Mouse (Mus musculus) liver, embryonic 16.5 days (tissue): ENCODE data around the gene Ccdc154. TPM values are rescaled to one million over a fixed set of nuclear protein-coding genes. Genes with fewer than 3 reads are reported as not detected.
A peak's percentile ranks its signal among the peaks of the same experiment; 100 is the strongest.

Experiments
- ATAC-seq: fragments of 200-750 bp; cut with Nextera tagmentation; 2 replicates; pipeline ENCODE4 v1.8.0; 2017; ENCODE audit warnings: low read depth, mild to moderate bottlenecking, moderate number of reproducible peaks, moderate library complexity
- H3K27ac ChIP-seq: fragments of 300-500 bp; sonication (generic); 2 replicates; pipeline ENCODE4 v1.5.1; 2014; ENCODE audit warnings: mild to moderate bottlenecking, low read length
- H3K27me3 ChIP-seq: fragments of 300-500 bp; sonication (generic); 2 replicates; pipeline ENCODE4 v1.6.1; 2014; ENCODE audit warnings: low read depth, low read length, mixed read lengths; ENCODE audit not compliant: control insufficient read depth, insufficient read depth
- H3K36me3 ChIP-seq: fragments of 300-500 bp; sonication (generic); 2 replicates; pipeline ENCODE4 v1.6.1; 2014; ENCODE audit warnings: mild to moderate bottlenecking; ENCODE audit not compliant: control insufficient read depth, insufficient read depth
- H3K4me1 ChIP-seq: fragments of 300-500 bp; sonication (generic); 2 replicates; pipeline ENCODE4 v1.6.1; 2014; ENCODE audit warnings: low read depth, low read length, mixed read lengths; ENCODE audit not compliant: control insufficient read depth
- H3K4me2 ChIP-seq: fragments of 300-500 bp; sonication (generic); 2 replicates; pipeline ENCODE4 v1.6.1; 2014; ENCODE audit warnings: low read depth, low read length, mixed read lengths
- H3K4me3 ChIP-seq: fragments of 300-500 bp; sonication (generic); 2 replicates; pipeline ENCODE4 v1.5.1; 2014; ENCODE audit warnings: low read depth, mild to moderate bottlenecking, low read length
- H3K9ac ChIP-seq: fragments of 300-500 bp; sonication (generic); 2 replicates; pipeline ENCODE4 v1.6.1; 2014; ENCODE audit warnings: low read depth, low read length
- H3K9me3 ChIP-seq: fragments of 300-500 bp; sonication (generic); replicated peaks from 2 replicates; pipeline ENCODE4 v1.6.1; 2016; ENCODE audit warnings: low read length; ENCODE audit not compliant: control insufficient read depth
- WGBS: fragments of 180-500 bp; shearing (Covaris S2); extraction: QIAGEN DNeasy Blood & Tissue Kit; methylation state at CpG from one replicate; pipeline ENCODE4 v1.1.7; 2014; ENCODE audit not compliant: insufficient replicate concordance; 5-methylcytosine and 5-hydroxymethylcytosine counted together
- polyA plus RNA-seq: library from polyadenylated mRNA; unstranded; fragments of >200 nt; fragmentation: Nextera tagmentation; extraction: Ambion mirVana; gene quantifications from 2 replicates; pipeline ENCODE4 v1.2.1, GENCODE M21; 2015

The Ccdc154 gene
- polyA plus RNA-seq, 1 experiment from 2014 or later, result 0.04 TPM

- H3K4me1 ChIP-seq, result peaks cover 27% of the 10 kb centered on the region
These were observed 26.8 kb downstream of the Ccdc154 start for GRCm38 (mm10) chr17:25189091-25189490.

GRCm38 (mm10) chr17:25202401-25202800, 40.1 kb downstream of the Ccdc154 start:
- Histone ChIP-seq H3K9me3 (no peaks in the 10 kb centered on the region), H3K36me3 (peaks cover 11% of the 10 kb centered on the region), H3K27me3 (no peaks in the 10 kb centered on the region), H3K9ac (no peak overlapping the region), H3K4me1 (no peaks in the 10 kb centered on the region), H3K27ac (no peak overlapping the region), H3K4me2 (no peak overlapping the region), H3K4me3 (no peak overlapping the region)
- 70% methylated on average over 4 of the region's 4 CpGs for WGBS
- no peak for ATAC-seq

More at GRCm38 (mm10) chr17:25189091-25189490, 26.8 kb downstream of the Ccdc154 start:
- Histone ChIP-seq H3K27ac (peak overlapping the region; percentile 72), H3K4me2 (peak overlapping the region; percentile 83), H3K9ac (peak overlapping the region; percentile 78), H3K36me3 (no peaks in the 10 kb centered on the region), H3K4me3 (peak overlapping the region; percentile 83), H3K27me3 (no peaks in the 10 kb centered on the region), H3K9me3 (no peaks in the 10 kb centered on the region)
- WGBS, result 7% methylated on average over 15 of the region's 16 CpGs
- ATAC-seq, result no peak

- Histone ChIP-seq H3K27ac (no peak overlapping the region), H3K4me1 (no peaks in the 10 kb centered on the region), H3K27me3 (no peaks in the 10 kb centered on the region), H3K9ac (no peak overlapping the region), H3K4me3 (no peak overlapping the region), H3K4me2 (no peak overlapping the region), H3K36me3 (peaks cover 5% of the 10 kb centered on the region; the same call in 1 of the 2 replicates), H3K9me3 (no peaks in the 10 kb centered on the region)
- ATAC-seq, result no peak
- 79% methylated on average over 4 of the region's 4 CpGs for WGBS
These were observed 47.7 kb downstream of the Ccdc154 start for GRCm38 (mm10) chr17:25210006-25210405.

GRCm38 (mm10) chr17:25210680-25211466, 48.6 kb downstream of the Ccdc154 start:
- ATAC-seq, result no peak
- Histone ChIP-seq H3K9me3 (no peaks in the 10 kb centered on the region), H3K4me2 (no peak overlapping the region), H3K27me3 (no peaks in the 10 kb centered on the region), H3K4me3 (no peak overlapping the region), H3K4me1 (no peaks in the 10 kb centered on the region), H3K27ac (no peak overlapping the region), H3K36me3 (peaks cover 5% of the 10 kb centered on the region; the same call in 1 of the 2 replicates), H3K9ac (no peak overlapping the region)
- 70% methylated on average over 15 of the region's 15 CpGs for WGBS

DNA sequence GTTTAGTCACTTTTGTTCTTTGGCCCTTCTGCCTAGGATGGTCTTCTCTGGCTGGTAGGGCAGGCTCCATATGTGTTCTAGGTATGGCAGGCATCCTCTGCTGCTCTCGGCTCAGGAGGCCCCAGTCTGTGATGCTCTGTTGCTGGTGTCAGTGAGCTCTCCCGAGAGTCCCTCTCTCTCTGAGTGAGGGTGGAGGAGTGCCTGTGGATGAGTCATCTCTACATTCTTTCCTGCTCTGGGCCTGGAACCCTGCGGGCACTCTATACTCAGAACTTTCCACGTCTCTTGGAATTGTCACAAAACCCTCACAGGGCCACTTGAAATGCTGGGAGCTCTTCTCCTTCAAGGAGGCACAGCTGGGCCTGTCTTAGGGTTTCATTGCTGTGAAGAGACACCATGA, 49.4 kb downstream of the Ccdc154 start:
- Histone ChIP-seq H3K4me2 (no peak overlapping the region), H3K36me3 (peaks cover 5% of the 10 kb centered on the region; the same call in 1 of the 2 replicates), H3K9me3 (no peaks in the 10 kb centered on the region), H3K27ac (no peak overlapping the region), H3K27me3 (no peaks in the 10 kb centered on the region), H3K4me3 (no peak overlapping the region), H3K9ac (no peak overlapping the region), H3K4me1 (no peaks in the 10 kb centered on the region)
- no peak for ATAC-seq
- WGBS, result 79% methylated on average over 4 of the region's 4 CpGs

- Histone ChIP-seq H3K9me3 (no peaks in the 10 kb centered on the region), H3K9ac (no peak overlapping the region), H3K27me3 (no peaks in the 10 kb centered on the region), H3K4me2 (no peak overlapping the region), H3K36me3 (peaks cover 3% of the 10 kb centered on the region; the same call in 1 of the 2 replicates), H3K4me1 (no peaks in the 10 kb centered on the region; the same call in 1 of the 2 replicates), H3K27ac (no peak overlapping the region), H3K4me3 (no peak overlapping the region)
- WGBS, result 65% methylated on average over 3 of the region's 3 CpGs
- ATAC-seq, result no peak
These were observed 53.2 kb downstream of the Ccdc154 start for GRCm38 (mm10) chr17:25215431-25215830.

- WGBS, result 86% methylated on average over 9 of the region's 9 CpGs
- no peaks in the 10 kb centered on the region for H3K9me3 ChIP-seq
- H3K4me1 ChIP-seq, result peaks cover 24% of the 10 kb centered on the region
- no peak overlapping the region for H3K4me2 ChIP-seq
- H3K27ac ChIP-seq, result no peak overlapping the region
- no peak overlapping the region for H3K4me3 ChIP-seq
- H3K9ac ChIP-seq, result no peak overlapping the region
- H3K36me3 ChIP-seq, result no peaks in the 10 kb centered on the region
- no peak for ATAC-seq
- no peaks in the 10 kb centered on the region for H3K27me3 ChIP-seq
These were observed 56.7 kb downstream of the Ccdc154 start for GRCm38 (mm10) chr17:25218967-25219366.

- Histone ChIP-seq H3K9ac (no peak overlapping the region), H3K4me3 (no peak overlapping the region), H3K4me2 (no peak overlapping the region), H3K9me3 (no peaks in the 10 kb centered on the region), H3K36me3 (no peaks in the 10 kb centered on the region), H3K27ac (no peak overlapping the region), H3K4me1 (peaks cover 31% of the 10 kb centered on the region), H3K27me3 (no peaks in the 10 kb centered on the region)
- no peak for ATAC-seq
- WGBS, result 76% methylated on average over 15 of the region's 15 CpGs
These were observed 57.4 kb downstream of the Ccdc154 start for GRCm38 (mm10) chr17:25219492-25220295.

- 80% methylated on average over 1 of the region's 1 CpGs for WGBS
- Histone ChIP-seq H3K27me3 (no peaks in the 10 kb centered on the region), H3K4me2 (no peak overlapping the region), H3K4me3 (no peak overlapping the region), H3K4me1 (peaks cover 42% of the 10 kb centered on the region), H3K27ac (no peak overlapping the region), H3K9me3 (no peaks in the 10 kb centered on the region), H3K9ac (no peak overlapping the region), H3K36me3 (no peaks in the 10 kb centered on the region)
- ATAC-seq, result no peak
These were observed 58.5 kb downstream of the Ccdc154 start for GRCm38 (mm10) chr17:25220746-25221145.
